Comparison of ENCODE assay signal across 14 mouse cellular contexts in the genomic region with DNA sequence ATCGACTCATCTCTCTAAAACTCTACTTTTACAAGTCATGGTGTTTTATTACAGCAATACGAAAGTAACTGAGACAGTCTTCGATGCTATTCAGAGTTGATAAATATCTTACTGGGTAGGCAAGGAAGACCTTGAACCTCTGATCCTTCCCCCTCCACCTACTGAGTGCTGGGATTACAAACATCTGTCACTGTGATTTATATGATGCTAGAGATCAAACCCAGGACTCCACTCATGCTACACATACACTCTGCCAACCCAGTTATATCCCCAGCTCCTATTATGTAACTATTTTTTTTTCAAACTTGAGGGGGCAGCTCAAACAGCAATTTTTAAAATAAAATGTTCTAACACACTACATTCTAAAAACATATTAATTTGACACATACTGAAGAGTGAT.
"Had no signal": no experiment of that assay in that cellular context is flagged by ENCODE, and none has a peak within 500 bp of the region (broad histone marks: within the 10 kb centered on the region; RNA-seq: fewer than 3 reads in every experiment).

No protein-coding gene starts in this region.

- H3K9ac ChIP-seq: limb, embryonic 13.5 days; liver, embryonic 15.5 days; lung, embryonic 15.5 days; midbrain, embryonic 15.5 days had no signal

- H3K4me2 ChIP-seq: limb, embryonic 13.5 days; liver, embryonic 11.5 days; liver, embryonic 15.5 days; lung, embryonic 15.5 days; midbrain, embryonic 11.5 days; midbrain, embryonic 15.5 days had no signal

- H3K9me3 ChIP-seq: limb, embryonic 13.5 days; liver, embryonic 15.5 days; lung, embryonic 15.5 days; midbrain, embryonic 15.5 days had no signal

- DNase-seq: kidney, adult 18-20 months; kidney, postnatal 4 days; left cerebral cortex, postnatal 4 days; lung, postnatal 4 days; right cerebral cortex, adult 18-20 months; thymus, postnatal 4 days had no signal

- H3K27me3 ChIP-seq: limb, embryonic 13.5 days; liver, embryonic 15.5 days; lung, embryonic 15.5 days; midbrain, embryonic 15.5 days had no signal

- ATAC-seq: midbrain, embryonic 15.5 days had no signal

- H3K4me1 ChIP-seq: liver, embryonic 15.5 days; midbrain, embryonic 15.5 days had no signal

- H3K4me3 ChIP-seq: layer of hippocampus, adult 2 months; limb, embryonic 13.5 days; liver, embryonic 15.5 days; lung, embryonic 15.5 days; midbrain, embryonic 15.5 days had no signal

- H3K36me3 ChIP-seq: limb, embryonic 13.5 days; liver, embryonic 15.5 days; lung, embryonic 15.5 days; midbrain, embryonic 15.5 days had no signal

- H3K27ac ChIP-seq: layer of hippocampus, adult 2 months; limb, embryonic 13.5 days; liver, embryonic 15.5 days; lung, embryonic 15.5 days; midbrain, embryonic 15.5 days; stomach, postnatal 0 days had no signal
